Mouse (Mus musculus) heart, postnatal 25 days (tissue): ENCODE data around the gene Gmds. TPM values are rescaled to one million over a fixed set of nuclear protein-coding genes. Genes with fewer than 3 reads are reported as not detected.

Experiments
- DNase-seq: peaks from one replicate; pipeline ENCODE4 v3.0.0; 2022; ENCODE audit warnings: low spot score
- intact Hi-C: fragments of 180-260 bp; cut with DNase I; formaldehyde crosslinking; loops from one replicate; pipeline ENCODE4 v1.15.1; 2025
- total RNA-seq, 2 experiments: library from RNA; stranded (reverse); gene quantifications; 2 replicates each; pipeline ENCODE4 v1.2.3; 2021

Gmds gene
- total RNA-seq, 2 experiments from 2014 or later, result 4.5 to 5.1 TPM

GRCm38 (mm10) chr13:32177852-32178453 is 160.6 kb downstream of the Gmds start:
- intact Hi-C loops, result no loop called here
- DNase-seq, result no peak

- intact Hi-C loops, result no loop called here
- no peak for DNase-seq
These were observed 163.5 kb downstream of the Gmds start for GRCm38 (mm10) chr13:32175028-32175427.

GRCm38 (mm10) chr13:32169173-32169572 is 169.4 kb downstream of the Gmds start:
- DNase-seq, result peak; percentile 3
- intact Hi-C loops, result loop anchor here (5.0 kb wide), 1 partner anchor 152 kb away; no protein-coding TSS in a partner anchor

- intact Hi-C loops, result loop anchor here (5.0 kb wide), 1 partner anchor 151 kb away; no protein-coding TSS in a partner anchor
- no peak for DNase-seq
These were observed 170.7 kb downstream of the Gmds start for GRCm38 (mm10) chr13:32167806-32168205.

GRCm38 (mm10) chr13:32165581-32165980 is 173.0 kb downstream of the Gmds start:
- intact Hi-C loops, result loop anchor here (5.0 kb wide), 1 partner anchor 148 kb away; no protein-coding TSS in a partner anchor
- no peak for DNase-seq

GRCm38 (mm10) chr13:32161567-32161966 is 177.0 kb downstream of the Gmds start:
- DNase-seq, result no peak
- intact Hi-C loops, result no loop called here

- DNase-seq, result no peak
- intact Hi-C loops, result no loop called here
These were observed 180.3 kb downstream of the Gmds start for GRCm38 (mm10) chr13:32158240-32158639.

- intact Hi-C loops, result no loop called here
- DNase-seq, result no peak
These were observed 192.6 kb downstream of the Gmds start for GRCm38 (mm10) chr13:32145916-32146315.

- no peak for DNase-seq
- intact Hi-C loops, result no loop called here
These were observed 193.4 kb downstream of the Gmds start for GRCm38 (mm10) chr13:32145179-32145578.

- intact Hi-C loops, result no loop called here
- no peak for DNase-seq
These were observed 194.9 kb downstream of the Gmds start for GRCm38 (mm10) chr13:32143651-32144050.

GRCm38 (mm10) chr13:32134663-32135273 is 203.8 kb downstream of the Gmds start:
- DNase-seq, result no peak
- intact Hi-C loops, result no loop called here

- DNase-seq, result no peak
- intact Hi-C loops, result no loop called here
These were observed 208.6 kb downstream of the Gmds start for GRCm38 (mm10) chr13:32129970-32130369.

- DNase-seq, result no peak
- intact Hi-C loops, result no loop called here
These were observed 220.2 kb downstream of the Gmds start for GRCm38 (mm10) chr13:32118386-32118785.

- DNase-seq, result no peak
- intact Hi-C loops, result no loop called here
These were observed 223.1 kb downstream of the Gmds start for GRCm38 (mm10) chr13:32115468-32115867.

GRCm38 (mm10) chr13:32113875-32114274 is 224.7 kb downstream of the Gmds start:
- DNase-seq, result no peak
- intact Hi-C loops, result no loop called here

GRCm38 (mm10) chr13:32088303-32088977 is 250.1 kb downstream of the Gmds start:
- DNase-seq, result no peak
- intact Hi-C loops, result no loop called here

GRCm38 (mm10) chr13:32080520-32081249 is 257.9 kb downstream of the Gmds start:
- no peak for DNase-seq
- intact Hi-C loops, result no loop called here

GRCm38 (mm10) chr13:32073630-32074029 is 264.9 kb downstream of the Gmds start:
- no peak for DNase-seq
- intact Hi-C loops, result no loop called here

GRCm38 (mm10) chr13:32055321-32055720 is 283.2 kb downstream of the Gmds start:
- DNase-seq, result no peak
- intact Hi-C loops, result no loop called here

GRCm38 (mm10) chr13:32053587-32053986 is 285.0 kb downstream of the Gmds start:
- intact Hi-C loops, result no loop called here
- no peak for DNase-seq
